Mouse (Mus musculus) midbrain, embryonic 16.5 days (tissue): ENCODE measurements at regions not wholly inside any gene's neighbourhood (a gene's known extent, or its start where the extent isn't known, plus 50 kb on each side); places are given as distances from the start of the nearest gene placed in this dataset.

Experiments used
- ATAC-seq: fragments of 200-750 bp; cut with Nextera tagmentation; 2 replicates; pipeline ENCODE4 v1.8.0; 2017; ENCODE audit warnings: moderate TSS enrichment
- H3K27ac ChIP-seq: fragments of 300-500 bp; sonication (generic); 2 replicates; pipeline ENCODE4 v1.5.1; 2014; ENCODE audit warnings: mild to moderate bottlenecking, low read length, mixed read lengths
- H3K27me3 ChIP-seq: fragments of 300-500 bp; sonication (generic); 2 replicates; pipeline ENCODE4 v1.6.1; 2014; ENCODE audit warnings: low read depth, low read length, mixed read lengths; ENCODE audit not compliant: control insufficient read depth, insufficient read depth
- H3K36me3 ChIP-seq: fragments of 300-500 bp; sonication (generic); 2 replicates; pipeline ENCODE4 v1.6.1; 2014; ENCODE audit warnings: mild to moderate bottlenecking, low read length, moderate library complexity, mixed read lengths; ENCODE audit not compliant: control insufficient read depth, insufficient read depth
- H3K4me1 ChIP-seq: fragments of 300-500 bp; sonication (generic); 2 replicates; pipeline ENCODE4 v1.6.1; 2014; ENCODE audit warnings: mild to moderate bottlenecking, low read length, mixed read lengths; ENCODE audit not compliant: control insufficient read depth, insufficient read depth
- H3K4me2 ChIP-seq: fragments of 300-500 bp; sonication (generic); 2 replicates; pipeline ENCODE4 v1.6.1; 2014; ENCODE audit warnings: mild to moderate bottlenecking, low read length, mixed read lengths
- H3K4me3 ChIP-seq: fragments of 300-500 bp; sonication (generic); 2 replicates; pipeline ENCODE4 v1.5.1; 2014; ENCODE audit warnings: low read depth, mild to moderate bottlenecking, low read length, moderate library complexity, mixed read lengths
- H3K9ac ChIP-seq: fragments of 300-500 bp; sonication (generic); 2 replicates; pipeline ENCODE4 v1.6.1; 2014; ENCODE audit warnings: low read depth, low read length, mixed read lengths
- H3K9me3 ChIP-seq: fragments of 300-500 bp; sonication (generic); replicated peaks from 2 replicates; pipeline ENCODE4 v1.6.1; 2014; ENCODE audit warnings: mild to moderate bottlenecking, low read length, mixed read lengths; ENCODE audit not compliant: control insufficient read depth, poor library complexity, severe bottlenecking
- WGBS: fragments of 180-500 bp; shearing (Covaris S2); extraction: QIAGEN DNeasy Blood & Tissue Kit; methylation state at CpG from one replicate; pipeline ENCODE4 v1.1.7; 2014; 5-methylcytosine and 5-hydroxymethylcytosine counted together

- no peak overlapping the region for H3K27ac ChIP-seq
- no peak overlapping the region for H3K4me3 ChIP-seq
- 59% methylated on average over 5 of the region's 5 CpGs for WGBS
- no peak overlapping the region for H3K4me2 ChIP-seq
- ATAC-seq, result no peak
- peaks cover under 1% of the 10 kb centered on the region; the same call in 1 of the 2 replicates for H3K4me1 ChIP-seq
- H3K9me3 ChIP-seq, result no peaks in the 10 kb centered on the region
- H3K9ac ChIP-seq, result no peak overlapping the region
- no peaks in the 10 kb centered on the region for H3K36me3 ChIP-seq
- H3K27me3 ChIP-seq, result no peaks in the 10 kb centered on the region
Measured at GRCm38 (mm10) chr2:174876886-174877285, 116.5 kb downstream of the Edn3 start.

DNA sequence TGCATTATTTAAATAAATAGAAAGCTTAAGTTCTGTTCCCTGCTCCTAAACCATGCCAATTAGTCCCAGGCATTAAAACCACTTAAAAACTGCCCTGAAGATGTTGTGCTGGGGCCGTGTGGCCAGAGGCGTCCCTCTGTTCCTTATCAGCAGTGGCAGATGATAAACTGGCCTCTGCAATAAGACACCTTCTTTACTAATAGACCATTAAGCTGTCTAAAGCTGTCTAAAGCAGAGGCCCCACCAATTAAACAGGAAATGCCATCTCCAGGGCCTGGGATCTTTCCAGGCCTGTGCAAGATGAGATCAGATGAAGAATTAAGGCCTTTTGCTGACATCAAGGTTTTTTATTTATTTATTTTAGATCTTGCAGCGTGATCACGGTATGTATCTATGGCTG lies 118.6 kb downstream of the Edn3 start:
- no peaks in the 10 kb centered on the region for H3K27me3 ChIP-seq
- no peak for ATAC-seq
- WGBS, result 73% methylated on average over 4 of the region's 4 CpGs
- no peaks in the 10 kb centered on the region for H3K36me3 ChIP-seq
- no peak overlapping the region for H3K9ac ChIP-seq
- H3K4me2 ChIP-seq, result no peak overlapping the region
- H3K27ac ChIP-seq, result no peak overlapping the region
- H3K9me3 ChIP-seq, result no peaks in the 10 kb centered on the region
- H3K4me1 ChIP-seq, result peaks cover 2% of the 10 kb centered on the region; the same call in 1 of the 2 replicates
- no peak overlapping the region for H3K4me3 ChIP-seq

GRCm38 (mm10) chr2:174880659-174881058 lies 120.2 kb downstream of the Edn3 start:
- Histone ChIP-seq H3K27me3 (no peaks in the 10 kb centered on the region), H3K36me3 (no peaks in the 10 kb centered on the region), H3K9me3 (no peaks in the 10 kb centered on the region), H3K9ac (no peak overlapping the region), H3K27ac (no peak overlapping the region), H3K4me2 (no peak overlapping the region), H3K4me1 (peaks cover 8% of the 10 kb centered on the region; the same call in 1 of the 2 replicates), H3K4me3 (no peak overlapping the region)
- ATAC-seq, result no peak
- WGBS, result 84% methylated on average over 13 of the region's 13 CpGs

DNA sequence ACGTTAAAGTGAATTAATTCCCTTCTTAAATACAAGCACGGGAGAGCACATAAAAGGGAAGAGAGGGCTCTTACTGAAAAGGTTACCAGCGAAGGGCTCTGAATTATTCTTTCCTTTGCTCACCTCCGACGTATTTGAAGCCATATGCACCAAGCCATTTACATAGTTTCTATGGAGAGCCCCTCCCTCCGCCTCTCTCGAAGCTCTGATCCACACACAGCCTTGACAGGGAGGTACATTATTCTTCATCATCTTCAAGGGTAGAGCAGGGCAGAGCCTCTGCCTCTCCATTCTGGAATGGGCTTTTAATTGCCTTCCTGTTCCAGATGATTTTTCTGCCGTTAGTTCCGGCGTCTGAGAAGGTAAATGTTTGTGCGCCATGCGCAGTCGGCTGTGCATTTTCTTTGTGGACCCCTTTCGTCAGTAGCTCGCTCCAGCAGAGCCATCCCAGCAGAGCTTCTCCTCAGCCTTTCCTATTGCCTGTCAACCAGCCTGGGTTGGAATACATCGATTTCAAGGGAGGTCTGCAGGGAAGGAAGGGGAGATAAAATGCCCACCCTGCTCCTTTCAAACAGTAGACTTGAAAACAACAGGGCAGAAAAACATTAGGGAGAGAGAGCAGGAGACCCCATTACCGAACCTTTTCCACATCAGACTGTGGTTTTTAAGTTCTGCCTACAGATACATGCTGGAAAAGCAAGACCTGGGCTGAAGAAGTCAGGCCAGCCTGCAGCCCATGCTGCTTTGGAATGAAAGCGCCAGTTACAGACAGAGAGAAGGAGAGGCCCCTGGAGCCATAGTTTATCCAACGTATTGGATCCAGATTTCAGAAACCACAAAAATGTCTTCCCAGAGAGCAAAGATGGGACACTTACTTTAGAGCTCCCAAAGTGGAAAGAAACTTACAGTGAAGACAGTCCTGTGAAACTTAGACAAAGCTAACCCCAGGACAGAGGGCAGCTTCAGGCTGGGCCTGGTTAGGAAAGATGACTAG lies 124.1 kb downstream of the Edn3 start:
- Histone ChIP-seq H3K9ac (no peak overlapping the region; the same call in 1 of the 2 replicates), H3K9me3 (no peaks in the 10 kb centered on the region), H3K27me3 (no peaks in the 10 kb centered on the region), H3K27ac (no peak overlapping the region), H3K4me3 (no peak overlapping the region), H3K36me3 (no peaks in the 10 kb centered on the region), H3K4me2 (no peak overlapping the region), H3K4me1 (peaks cover 8% of the 10 kb centered on the region; the same call in 1 of the 2 replicates)
- no peak for ATAC-seq
- 63% methylated on average over 19 of the region's 19 CpGs for WGBS

- H3K27ac ChIP-seq, result no peak overlapping the region
- no peaks in the 10 kb centered on the region for H3K27me3 ChIP-seq
- no peaks in the 10 kb centered on the region for H3K36me3 ChIP-seq
- H3K4me2 ChIP-seq, result no peak overlapping the region
- no peaks in the 10 kb centered on the region for H3K9me3 ChIP-seq
- ATAC-seq, result no peak
- no peaks in the 10 kb centered on the region for H3K4me1 ChIP-seq
- no peak overlapping the region for H3K4me3 ChIP-seq
- no peak overlapping the region for H3K9ac ChIP-seq
- 66% methylated on average over 7 of the region's 7 CpGs for WGBS
Measured at GRCm38 (mm10) chr2:174892658-174893057, 117.4 kb upstream of the Gm14444 start.

DNA sequence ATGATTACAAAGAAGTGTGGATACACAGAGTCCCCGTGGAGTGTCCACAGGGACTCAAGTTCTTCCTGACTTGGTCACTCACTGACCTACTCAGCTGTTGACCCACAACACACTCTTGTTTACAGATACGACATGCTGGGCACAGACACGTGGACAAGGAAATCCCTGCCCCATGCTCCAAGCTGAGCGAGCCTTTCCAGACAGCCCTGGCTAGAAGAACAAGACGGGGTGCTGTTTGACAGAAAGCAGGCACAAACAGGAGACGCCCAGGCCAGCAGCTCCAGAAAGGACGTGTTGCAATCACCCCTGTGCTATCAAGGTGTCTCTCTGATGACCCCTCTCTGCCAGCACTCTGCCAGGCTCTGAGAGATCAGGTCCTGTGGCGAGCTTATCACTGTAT lies 112.6 kb upstream of the Gm14444 start:
- Histone ChIP-seq H3K4me3 (no peak overlapping the region), H3K4me2 (no peak overlapping the region), H3K4me1 (no peaks in the 10 kb centered on the region), H3K9ac (no peak overlapping the region), H3K36me3 (no peaks in the 10 kb centered on the region), H3K27ac (no peak overlapping the region), H3K9me3 (no peaks in the 10 kb centered on the region), H3K27me3 (no peaks in the 10 kb centered on the region)
- no peak for ATAC-seq
- 77% methylated on average over 8 of the region's 8 CpGs for WGBS

DNA sequence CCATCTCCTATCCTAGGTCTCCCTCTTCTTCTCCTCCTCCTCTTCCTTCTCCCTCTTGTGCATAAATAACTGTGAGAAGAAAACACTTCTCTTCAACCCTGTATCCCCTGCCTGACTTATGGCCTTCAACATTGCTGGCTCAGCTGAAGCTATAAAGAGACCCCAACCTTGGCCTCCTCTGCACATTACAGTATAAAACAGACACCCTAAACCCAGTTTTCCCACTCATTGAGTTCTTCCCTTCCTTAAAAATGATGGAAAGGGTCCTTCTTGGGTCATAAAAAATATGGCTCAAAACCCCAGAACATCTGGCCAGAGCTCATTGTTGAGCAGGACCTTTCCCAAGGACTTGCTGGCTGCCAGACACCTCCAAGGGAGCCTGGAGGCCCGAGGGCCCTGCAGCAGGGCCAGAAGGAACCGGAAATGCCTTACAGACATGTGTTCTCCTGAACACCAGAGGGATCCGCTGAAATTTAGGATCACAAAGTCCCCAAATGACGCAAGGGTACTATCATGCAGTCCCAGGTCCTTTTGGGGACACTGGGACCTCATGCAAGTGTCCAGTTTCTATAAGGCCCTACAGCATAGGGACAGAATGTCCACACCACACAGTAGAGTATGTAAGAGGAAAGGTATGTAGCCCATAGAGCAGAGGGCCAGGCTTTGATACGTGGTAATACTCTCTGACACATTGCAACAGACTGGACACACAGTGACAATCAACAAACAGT lies 109.9 kb upstream of the Gm14444 start:
- H3K9me3 ChIP-seq, result no peaks in the 10 kb centered on the region

DNA sequence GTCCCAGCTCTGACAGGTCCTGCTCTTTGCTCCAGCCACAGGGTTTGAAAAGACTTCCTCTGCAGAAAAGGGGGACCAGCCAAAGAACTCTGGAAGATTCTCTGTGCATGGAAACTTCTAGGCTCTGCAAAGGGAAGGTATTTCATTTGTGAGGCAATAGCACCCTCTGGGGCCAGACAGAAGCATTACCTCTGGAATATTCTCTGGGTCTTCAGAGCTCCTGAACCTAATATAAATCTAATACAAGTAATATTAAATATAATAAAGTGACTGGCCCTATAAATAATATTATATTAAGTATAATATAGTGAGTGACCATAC lies 109.4 kb upstream of the Gm14444 start:
- Histone ChIP-seq H3K27ac (no peak overlapping the region), H3K27me3 (no peaks in the 10 kb centered on the region), H3K4me1 (no peaks in the 10 kb centered on the region), H3K4me2 (no peak overlapping the region), H3K4me3 (no peak overlapping the region), H3K9me3 (no peaks in the 10 kb centered on the region), H3K36me3 (no peaks in the 10 kb centered on the region), H3K9ac (no peak overlapping the region)
- ATAC-seq, result peak; percentile 60

More for the DNA sequence above, 109.9 kb upstream of the Gm14444 start:
- no peak overlapping the region for H3K4me3 ChIP-seq
- no peaks in the 10 kb centered on the region for H3K4me1 ChIP-seq
- H3K27ac ChIP-seq, result no peak overlapping the region
- H3K27me3 ChIP-seq, result no peaks in the 10 kb centered on the region
- WGBS, result 76% methylated on average over 5 of the region's 5 CpGs
- ATAC-seq, result peak; percentile 41; the same call in 1 of the 2 replicates
- H3K4me2 ChIP-seq, result no peak overlapping the region
- H3K9ac ChIP-seq, result no peak overlapping the region
- H3K36me3 ChIP-seq, result no peaks in the 10 kb centered on the region

GRCm38 (mm10) chr2:174901801-174902200 lies 108.2 kb upstream of the Gm14444 start:
- Histone ChIP-seq H3K4me3 (no peak overlapping the region), H3K4me2 (no peak overlapping the region), H3K9ac (no peak overlapping the region), H3K4me1 (no peaks in the 10 kb centered on the region), H3K36me3 (no peaks in the 10 kb centered on the region), H3K9me3 (no peaks in the 10 kb centered on the region), H3K27me3 (no peaks in the 10 kb centered on the region), H3K27ac (no peak overlapping the region)
- no peak for ATAC-seq
- 88% methylated on average over 16 of the region's 16 CpGs for WGBS
